Mouse (Mus musculus): Measurements from ENCODE around the gene Gm20683.

DNA sequence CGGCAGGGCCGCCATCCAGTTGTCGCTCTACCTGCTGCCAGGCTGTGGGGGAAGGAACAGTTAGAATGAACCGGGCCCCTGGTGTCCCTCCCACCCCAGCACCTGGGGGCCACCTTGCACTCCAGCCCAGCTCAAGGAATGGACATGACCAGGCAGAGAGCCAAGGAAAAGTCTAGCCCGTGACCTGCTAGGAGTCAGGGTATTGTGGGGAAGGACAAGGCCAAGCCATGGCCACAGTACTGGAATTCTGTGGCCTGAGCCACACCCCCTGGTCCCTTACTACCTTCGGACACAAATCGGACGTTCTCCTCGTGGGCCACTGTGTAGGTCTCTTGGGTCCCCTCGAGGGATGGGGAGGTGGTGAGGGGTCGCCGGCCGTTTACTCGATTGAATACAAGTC lies 22.7 kb upstream of the Gm20683 start:
- TF ChIP-seq CTCF (IDR thresholded peaks at IDR 0.05; ENCODE audit: borderline replicate concordance, extremely low read depth, insufficient read depth, insufficient read length) (no peak), POLR2A (IDR thresholded peaks at IDR 0.05; ENCODE audit: borderline replicate concordance, extremely low read depth, insufficient read depth, insufficient read length, poor library complexity, severe bottlenecking) (no peak)

Data from brain, embryonic 14.5 days (tissue).